Mouse (Mus musculus): ENCODE data around the gene Gm14685.
"Not testable (repeated sequence)": the region's sequence is repeated elsewhere in the genome, so short reads cannot be mapped to it uniquely, and the experiment has no call there.

The Gm14685 gene

DNA sequence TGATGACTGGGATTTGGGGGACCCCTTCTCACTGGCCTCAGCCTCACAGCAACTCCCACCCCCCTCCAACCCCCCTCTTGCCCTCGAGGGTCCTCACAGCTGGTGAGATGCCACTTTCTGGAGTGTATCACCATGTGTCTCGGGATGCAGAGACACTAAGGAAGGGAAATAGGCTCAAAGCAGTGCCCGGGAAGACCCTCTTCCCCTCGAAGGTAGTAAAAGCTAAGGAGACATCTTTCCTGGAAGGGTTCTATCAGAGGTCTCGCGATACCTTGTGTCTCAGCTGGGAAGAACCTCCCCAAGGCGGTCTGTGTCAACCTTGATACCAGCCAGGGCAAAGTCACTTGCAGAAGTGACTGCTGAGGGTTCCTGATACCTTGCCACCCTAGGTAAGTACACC is at the start of gene Gm14685:
Gene Gm14685 (plus strand): TSS at position 301 of the 400 bp plus-strand sequence.
- not testable (repeated sequence) for DNase-seq (ENCODE audit: low spot score in 2 of 2)

- not testable (repeated sequence) for DNase-seq (ENCODE audit: low spot score in 2 of 2)
Measured at GRCm38 (mm10) chrX:73082267-73083055, 34.4 kb upstream of the Gm14685 start, which contains the start of gene Xlr4a. TSS of gene Xlr4a (minus strand) at chrX:73082478.

GRCm38 (mm10) chrX:73096941-73097508 is 19.8 kb upstream of the Gm14685 start, which contains the start of gene Xlr3a:
TSS of gene Xlr3a (minus strand) at chrX:73097095.
- DNase-seq (ENCODE audit: low spot score in 2 of 2) = not testable (repeated sequence)

DNA sequence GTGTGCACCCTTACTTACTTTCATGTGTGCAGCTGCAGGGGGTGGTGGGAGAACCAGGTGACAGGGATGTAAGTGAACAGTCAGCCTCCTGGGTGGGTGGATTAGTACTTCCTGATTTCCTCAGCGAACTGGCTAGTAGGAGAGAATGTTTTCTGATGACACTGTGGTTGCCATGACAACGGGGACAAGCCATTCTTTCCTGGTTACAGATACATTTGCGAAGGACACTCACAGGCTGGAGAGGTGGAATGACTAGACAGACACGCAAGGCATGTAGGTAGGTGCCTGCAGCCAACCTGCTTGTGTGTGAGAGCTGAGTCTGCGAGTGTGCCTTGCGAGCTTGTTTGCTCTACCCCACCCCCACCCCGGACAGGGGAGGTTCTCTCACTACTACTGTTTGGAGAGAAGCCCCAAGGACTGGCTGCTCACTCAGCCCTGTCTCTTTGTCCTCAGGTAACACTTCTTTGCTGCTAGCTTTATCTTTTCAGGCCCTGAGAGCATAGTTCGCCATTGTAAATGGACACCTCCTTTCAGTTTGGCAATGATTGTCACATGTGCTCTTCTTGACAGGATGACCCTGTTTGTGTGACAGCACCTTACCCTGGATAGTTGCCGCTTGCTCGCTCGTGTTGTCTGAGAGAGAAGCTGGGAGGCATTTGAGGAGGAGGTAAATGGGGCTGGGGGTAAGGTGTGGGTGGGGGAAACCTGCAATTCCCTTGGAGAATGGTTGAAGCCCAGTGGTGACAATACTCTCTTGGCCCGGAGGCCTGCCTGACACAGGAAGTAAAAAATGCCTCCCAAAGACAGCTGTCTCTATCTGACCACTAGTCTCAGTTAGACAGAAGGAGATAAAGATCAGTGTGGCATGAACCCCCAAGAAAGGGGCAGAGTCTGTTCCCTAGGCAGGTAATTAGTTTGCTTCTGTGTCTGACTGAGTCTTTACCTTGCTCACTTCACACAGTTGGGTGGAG is 6.3 kb downstream of the Gm14685 start:
- DNase-seq (ENCODE audit: low spot score in 2 of 2) = not testable (repeated sequence)

DNA sequence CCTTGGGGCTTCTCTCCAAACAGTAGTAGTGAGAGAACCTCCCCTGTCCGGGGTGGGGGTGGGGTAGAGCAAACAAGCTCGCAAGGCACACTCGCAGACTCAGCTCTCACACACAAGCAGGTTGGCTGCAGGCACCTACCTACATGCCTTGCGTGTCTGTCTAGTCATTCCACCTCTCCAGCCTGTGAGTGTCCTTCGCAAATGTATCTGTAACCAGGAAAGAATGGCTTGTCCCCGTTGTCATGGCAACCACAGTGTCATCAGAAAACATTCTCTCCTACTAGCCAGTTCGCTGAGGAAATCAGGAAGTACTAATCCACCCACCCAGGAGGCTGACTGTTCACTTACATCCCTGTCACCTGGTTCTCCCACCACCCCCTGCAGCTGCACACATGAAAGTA is 26.4 kb downstream of the Gm14685 start:
- DNase-seq (ENCODE audit: low spot score in 2 of 2) = not testable (repeated sequence)

DNA sequence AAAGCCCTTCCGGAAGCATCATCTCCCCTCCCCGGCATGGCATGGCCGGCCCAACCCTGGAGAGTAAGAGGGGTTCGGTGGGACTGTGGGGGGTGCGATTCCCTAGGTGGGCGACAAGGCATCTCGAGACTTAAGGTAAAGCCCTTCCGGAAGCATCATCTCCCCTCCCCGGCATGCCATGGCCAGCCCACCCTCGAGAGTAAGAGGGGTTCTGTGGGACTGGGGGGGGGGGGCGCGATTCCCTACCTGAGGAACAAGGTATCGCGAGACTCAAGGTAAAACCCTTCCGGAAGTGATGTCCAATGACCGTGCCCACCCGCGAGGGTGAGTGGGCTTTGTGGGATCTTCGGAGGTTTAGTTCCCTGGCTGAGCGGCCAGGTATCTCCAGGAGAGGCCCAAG is 31.6 kb downstream of the Gm14685 start, which contains the start of gene Xlr5b:
Gene Xlr5b (plus strand): TSS at position 301 of the 400 bp plus-strand sequence.
- DNase-seq (ENCODE audit: low spot score in 2 of 2) = not testable (repeated sequence)

DNA sequence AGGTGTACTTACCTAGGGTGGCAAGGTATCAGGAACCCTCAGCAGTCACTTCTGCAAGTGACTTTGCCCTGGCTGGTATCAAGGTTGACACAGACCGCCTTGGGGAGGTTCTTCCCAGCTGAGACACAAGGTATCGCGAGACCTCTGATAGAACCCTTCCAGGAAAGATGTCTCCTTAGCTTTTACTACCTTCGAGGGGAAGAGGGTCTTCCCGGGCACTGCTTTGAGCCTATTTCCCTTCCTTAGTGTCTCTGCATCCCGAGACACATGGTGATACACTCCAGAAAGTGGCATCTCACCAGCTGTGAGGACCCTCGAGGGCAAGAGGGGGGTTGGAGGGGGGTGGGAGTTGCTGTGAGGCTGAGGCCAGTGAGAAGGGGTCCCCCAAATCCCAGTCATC is 32.5 kb downstream of the Gm14685 start, which contains the start of gene DXBay18:
Gene DXBay18 (minus strand): TSS at position 101 of the 400 bp plus-strand sequence.
- DNase-seq (ENCODE audit: low spot score in 2 of 2) = not testable (repeated sequence)

DNA sequence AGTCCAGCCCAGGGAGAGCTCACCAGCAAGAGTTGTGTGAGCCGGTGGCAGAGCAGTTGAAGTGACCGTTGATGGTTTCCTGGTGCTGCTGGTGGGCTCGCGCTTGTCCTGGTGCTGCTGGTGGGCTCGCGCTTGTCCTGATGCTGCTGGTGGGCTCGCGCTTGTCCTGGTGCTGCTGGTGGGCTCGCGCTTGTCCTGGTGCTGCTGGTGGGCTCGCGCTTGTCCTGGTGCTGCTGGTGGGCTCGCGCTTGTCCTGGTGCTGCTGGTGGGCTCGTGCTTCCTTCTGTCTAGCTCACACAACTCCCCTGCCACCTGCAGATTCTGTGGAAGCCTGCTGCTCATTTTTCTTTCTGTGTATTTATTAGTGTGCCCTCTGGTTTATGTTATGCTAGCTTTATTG is 60.0 kb downstream of the Gm14685 start, which contains the start of gene Spin2d:
Gene Spin2d (minus strand): TSS at position 101 of the 400 bp plus-strand sequence.
- not testable (repeated sequence) for DNase-seq (ENCODE audit: low spot score in 2 of 2)
